Mouse (Mus musculus) ES-Bruce4 (cell line): ENCODE results near the gene Pgm2l1.

Source experiments
- CTCF ChIP-seq: IDR thresholded peaks from one replicate; pipeline ENCODE4 v1.8.1; 2011; ENCODE audit warnings: low read depth, low read length
- EP300 ChIP-seq: IDR thresholded peaks from 2 replicates; pipeline ENCODE4 v1.6.1; 2011; ENCODE audit warnings: low read depth, low read length; ENCODE audit not compliant: insufficient read depth

GRCm38 (mm10) chr7:100190167-100190566, 37.0 kb upstream of the Pgm2l1 start:
- TF ChIP-seq CTCF = no peak
- no peak for TF ChIP-seq EP300
